Comparison of ENCODE assay signal across 1 mouse cellular context in genomic region chr11:78087756-78088281, GRCm38 (mm10).
TF ChIP-seq lines count a peak whose summit lies in the region.

No protein-coding gene starts in this region.

TF ChIP-seq in CH12.LX, 34 proteins besides CTCF, POLR2A, EP300 and RAD21:
- no peak for TF ChIP-seq ZKSCAN1 (IDR thresholded peaks at IDR 0.05; ENCODE audit: borderline replicate concordance, low read depth, low read length)
- TF ChIP-seq MAFK (IDR thresholded peaks at IDR 0.05; ENCODE audit: insufficient replicate concordance, low read length) = peak; percentile 98
